Mouse (Mus musculus) left cerebral cortex, postnatal 36 days (tissue): ENCODE data around the gene 5530400C23Rik. TPM values are rescaled to one million over a fixed set of nuclear protein-coding genes. Genes with fewer than 3 reads are reported as not detected.
"Not testable (repeated sequence)": the region's sequence is repeated elsewhere in the genome, so short reads cannot be mapped to it uniquely, and the experiment has no call there.

ENCODE experiments used
- DNase-seq, 2 experiments: peaks; one replicate each; pipeline ENCODE4 v3.0.0; 2021 to 2022; ENCODE audit warnings: low spot score in 2 of 2, mixed read lengths in 1 of 2
- intact Hi-C: fragments of 180-260 bp; cut with DNase I; formaldehyde crosslinking; loops from one replicate; pipeline ENCODE4 v1.15.1; 2025
- total RNA-seq, 2 experiments: library from RNA; stranded (reverse); gene quantifications; 2 replicates each; pipeline ENCODE4 v1.2.3; 2021

The 5530400C23Rik gene
- not detected for total RNA-seq

GRCm38 (mm10) chr6:133291916-133292315, at the start of gene 5530400C23Rik:
5530400C23Rik (plus strand) TSS chr6:133292216.
- intact Hi-C loops, result not testable (repeated sequence)

GRCm38 (mm10) chr6:133305952-133306715, 14.1 kb downstream of the 5530400C23Rik start:
- DNase-seq, result no peak
- intact Hi-C loops, result no loop called here

More at GRCm38 (mm10) chr6:133291916-133292315, at the start of gene 5530400C23Rik:
- not testable (repeated sequence) for DNase-seq

- intact Hi-C loops, DNase-seq: not testable (repeated sequence)
These were observed 21.9 kb downstream of the 5530400C23Rik start for GRCm38 (mm10) chr6:133313896-133314295.

- intact Hi-C loops, result no loop called here
- DNase-seq, result no peak
These were observed 46.5 kb downstream of the 5530400C23Rik start for GRCm38 (mm10) chr6:133338535-133338934.

- intact Hi-C loops, result not testable (repeated sequence)
These were observed 49.7 kb downstream of the 5530400C23Rik start for GRCm38 (mm10) chr6:133341731-133342130.

More at GRCm38 (mm10) chr6:133341731-133342130, 49.7 kb downstream of the 5530400C23Rik start:
- DNase-seq, result not testable (repeated sequence)

Other genes with a start within 250 kb of the 5530400C23Rik start
- not detected for gene Tas2r140, start 236.4 kb upstream of the 5530400C23Rik start, total RNA-seq
- gene Smim10l1, start 187.3 kb upstream of the 5530400C23Rik start, total RNA-seq, result 10 to 100 TPM; 94.2 to 98.7 TPM